Mouse (Mus musculus) myocyte (in vitro differentiated cells): ENCODE results near the gene Cdh11. TPM values are rescaled to one million over a fixed set of nuclear protein-coding genes. Genes with fewer than 3 reads are reported as not detected.

Experiments
- H3K27me3 ChIP-seq: one replicate; pipeline ENCODE4 v1.6.1; 2011; ENCODE audit not compliant: control insufficient read depth, insufficient read depth, insufficient read length
- H3K36me3 ChIP-seq: one replicate; pipeline ENCODE4 v1.6.1; 2011; ENCODE audit not compliant: control insufficient read depth, insufficient read depth
- H3K4me2 ChIP-seq: one replicate; pipeline ENCODE4 v1.6.1; 2011; ENCODE audit warnings: low read depth, control low read depth
- H3K4me3 ChIP-seq: one replicate; pipeline ENCODE4 v1.5.1; 2011; ENCODE audit warnings: mild to moderate bottlenecking, control low read depth, moderate library complexity
- H3K79me2 ChIP-seq: one replicate; pipeline ENCODE4 v1.6.1; 2011; ENCODE audit not compliant: control insufficient read depth, insufficient read depth
- H3ac ChIP-seq: one replicate; pipeline ENCODE4 v1.6.1; 2011; ENCODE audit not compliant: control insufficient read depth, insufficient read length
- E2F4 ChIP-seq: IDR thresholded peaks from one replicate; pipeline ENCODE4 v1.6.1; 2011; ENCODE audit warnings: mild to moderate bottlenecking, control low read depth, moderate library complexity; ENCODE audit not compliant: insufficient read depth
- MAX ChIP-seq: IDR thresholded peaks from one replicate; pipeline ENCODE4 v1.6.1; 2011; ENCODE audit warnings: low read depth, mild to moderate bottlenecking, control low read depth
- MYOD1 ChIP-seq, 3 experiments: IDR thresholded peaks; one replicate each; pipeline ENCODE4 v1.6.1; 2011; ENCODE audit warnings: control low read depth in 2 of 3, low read depth in 2 of 3, mild to moderate bottlenecking in 2 of 3, moderate library complexity in 1 of 3; ENCODE audit not compliant: insufficient read length in 2 of 3, control insufficient read depth in 1 of 3
- REST ChIP-seq: IDR thresholded peaks from one replicate; pipeline ENCODE4 v1.6.1; 2011; ENCODE audit warnings: mild to moderate bottlenecking, control low read depth, moderate library complexity; ENCODE audit not compliant: insufficient read depth, insufficient read length
- SRF ChIP-seq: IDR thresholded peaks from one replicate; pipeline ENCODE4 v1.6.1; 2011; ENCODE audit warnings: low read depth; ENCODE audit not compliant: control insufficient read depth, insufficient read length
- TCF12 ChIP-seq: IDR thresholded peaks from one replicate; pipeline ENCODE4 v1.6.1; 2011; ENCODE audit warnings: mild to moderate bottlenecking, control low read depth; ENCODE audit not compliant: poor library complexity, insufficient read depth, severe bottlenecking
- TCF3 ChIP-seq: IDR thresholded peaks from one replicate; pipeline ENCODE4 v1.6.1; 2011; ENCODE audit warnings: low read depth, control low read depth; ENCODE audit not compliant: insufficient read length
- USF1 ChIP-seq: IDR thresholded peaks from one replicate; pipeline ENCODE4 v1.6.1; 2011; ENCODE audit warnings: low read depth, mild to moderate bottlenecking, control low read depth, moderate library complexity
- polyA plus RNA-seq: library from polyadenylated mRNA; unstranded; fragments of >200 nt; fragmentation: generic; extraction: Trizol; gene quantifications from one replicate; pipeline ENCODE4 v1.2.1, GENCODE M21; 2012; ENCODE audit warnings: missing spikeins

The Cdh11 gene
- polyA plus RNA-seq, 1 experiment, result 6.1 TPM

DNA sequence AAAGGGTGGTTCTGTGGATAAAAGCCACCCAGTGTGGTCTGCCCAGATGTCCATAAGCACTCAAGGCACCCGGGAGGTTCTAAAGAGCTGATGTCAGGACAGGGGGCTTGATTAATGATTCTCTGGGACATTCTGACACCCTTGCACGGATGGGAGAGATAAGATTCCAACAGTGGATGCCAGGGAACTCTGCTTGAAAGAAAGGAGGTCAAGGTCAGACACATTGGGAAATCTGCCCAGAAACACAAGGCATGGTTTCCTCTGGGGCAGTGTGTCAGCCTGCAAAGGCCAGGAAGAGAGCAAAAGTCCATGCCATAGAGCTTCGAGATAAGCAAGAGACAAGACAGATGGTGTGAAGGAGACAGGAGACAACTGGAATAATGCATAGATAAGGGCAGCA, 188.9 kb downstream of the Cdh11 start:
- no peak overlapping the region for H3K4me2 ChIP-seq
- no peak overlapping the region for H3ac ChIP-seq
- H3K79me2 ChIP-seq, result no peaks in the 10 kb centered on the region
- H3K36me3 ChIP-seq, result no peaks in the 10 kb centered on the region
- no peaks in the 10 kb centered on the region for H3K27me3 ChIP-seq
- TF ChIP-seq MYOD1 (IDR thresholded peaks at IDR 0.05; ENCODE audit: control insufficient read depth in 1 of 3, insufficient read length in 2 of 3, low read depth in 2 of 3) (no peak), USF1 (no peak), SRF (no peak), REST (no peak), TCF3 (no peak), E2F4 (no peak)
- no peak overlapping the region for H3K4me3 ChIP-seq

DNA sequence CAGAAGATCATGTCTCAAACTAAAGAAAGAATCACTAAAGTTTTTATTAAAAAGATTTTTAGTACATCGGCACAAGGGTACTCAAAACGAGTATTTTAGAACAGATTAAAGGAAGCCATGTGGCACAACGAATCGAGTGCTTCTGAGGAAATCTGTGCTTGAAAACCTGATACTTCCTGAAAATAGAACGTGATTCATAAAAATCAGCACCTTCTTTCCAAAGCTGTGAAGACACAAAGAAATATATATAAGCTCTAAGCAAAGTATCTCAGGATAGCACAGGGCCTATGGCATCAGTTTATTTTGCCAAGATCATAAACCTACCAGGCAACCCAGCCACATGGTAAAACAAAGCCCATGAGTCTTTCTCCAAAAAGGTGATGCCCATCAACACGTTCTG, 191.5 kb downstream of the Cdh11 start:
- Histone ChIP-seq H3K36me3 (no peaks in the 10 kb centered on the region), H3K27me3 (no peaks in the 10 kb centered on the region), H3ac (no peak overlapping the region), H3K4me2 (no peak overlapping the region), H3K79me2 (no peaks in the 10 kb centered on the region), H3K4me3 (no peak overlapping the region)
- TF ChIP-seq TCF12, result no peak
- TF ChIP-seq MAX, result no peak
- TF ChIP-seq E2F4, result no peak
